In the genomic region with DNA sequence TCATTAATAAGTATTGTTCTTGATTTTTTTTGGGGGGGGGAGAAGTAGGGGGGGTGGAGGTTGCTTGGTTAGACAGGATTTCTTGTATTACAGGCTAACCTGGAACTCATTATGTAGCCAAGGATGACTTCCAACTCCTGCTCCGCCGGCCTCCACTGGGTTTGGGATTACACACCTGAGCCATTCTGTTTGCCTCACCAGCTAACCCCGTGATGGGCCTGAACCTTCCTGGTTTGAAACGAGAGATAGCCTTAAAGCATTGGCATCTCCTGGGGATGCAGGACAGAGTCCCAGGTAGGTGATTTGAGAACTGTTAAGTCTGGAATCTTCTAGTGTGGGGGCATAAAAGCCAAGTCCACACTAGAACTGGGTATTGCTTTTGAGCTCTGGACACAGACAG, we compare ENCODE assay signal across 11 mouse cellular contexts. TPM values are rescaled to one million over a fixed set of nuclear protein-coding genes. Genes with fewer than 3 reads are reported as not detected.
A peak's percentile ranks its signal among the peaks of the same experiment; 100 is the strongest.
DNase-seq lines count a peak whose midpoint lies in the region; ATAC-seq and TF ChIP-seq lines count a peak whose summit lies in the region.
"Had no signal": no experiment of that assay in that cellular context is flagged by ENCODE, and none has a peak within 500 bp of the region (broad histone marks: within the 10 kb centered on the region; RNA-seq: fewer than 3 reads in every experiment).

No protein-coding gene starts in this region.

- H3K4me3 ChIP-seq in embryonic facial prominence, embryonic 11.5 days (ENCODE audit: low read depth, low read length): no peak overlapping the region
- no peak overlapping the region; the same call in 1 of the 2 replicates for H3K4me3 ChIP-seq in embryonic facial prominence, embryonic 10.5 days
- H3K4me3 ChIP-seq in kidney, embryonic 15.5 days (replicated peaks): no peak overlapping the region
- H3K4me3 ChIP-seq in kidney, adult 2 months (ENCODE audit: insufficient read depth, low read depth, low read length): no peak overlapping the region
- no peak overlapping the region for H3K4me3 ChIP-seq in embryonic facial prominence, embryonic 13.5 days
- H3K4me3 ChIP-seq in limb, embryonic 14.5 days (replicated peaks; ENCODE audit: low read length): no peak overlapping the region; the same call in 1 of the 2 replicates
- H3K4me3 ChIP-seq in left cerebral cortex, adult 2 months: no peak overlapping the region

- ATAC-seq in embryonic facial prominence, embryonic 11.5 days (replicated peaks; ENCODE audit: insufficient number of reproducible peaks, low FRiP score, low TSS enrichment, low read depth): no peak
- ATAC-seq in kidney, embryonic 15.5 days (replicated peaks; ENCODE audit: low FRiP score): no peak
- ATAC-seq in embryonic facial prominence, embryonic 13.5 days (ENCODE audit: insufficient number of reproducible peaks, insufficient read depth, low FRiP score, low TSS enrichment, low read depth): no peak
- no peak for ATAC-seq in limb, embryonic 14.5 days (ENCODE audit: low FRiP score, low read depth)

- no peak overlapping the region for H3K9ac ChIP-seq in embryonic facial prominence, embryonic 11.5 days (replicated peaks; ENCODE audit: low read length)
- no peak overlapping the region for H3K9ac ChIP-seq in kidney, embryonic 15.5 days
- H3K9ac ChIP-seq in embryonic facial prominence, embryonic 13.5 days: no peak overlapping the region
- H3K9ac ChIP-seq in limb, embryonic 14.5 days (ENCODE audit: low read depth, low read length, severe bottlenecking): no peak overlapping the region

- no peak overlapping the region for H3K4me2 ChIP-seq in embryonic facial prominence, embryonic 11.5 days (ENCODE audit: low read depth, low read length)
- peak overlapping the region; percentile 59; the same call in 1 of the 2 replicates for H3K4me2 ChIP-seq in kidney, embryonic 15.5 days
- H3K4me2 ChIP-seq in embryonic facial prominence, embryonic 13.5 days: peak overlapping the region; percentile 58
- peak overlapping the region; percentile 49; the same call in 1 of the 2 replicates for H3K4me2 ChIP-seq in limb, embryonic 14.5 days (replicated peaks; ENCODE audit: low read depth, low read length, severe bottlenecking)

- no peak for TF ChIP-seq POLR2A in kidney, adult 2 months (IDR thresholded peaks at IDR 0.05; ENCODE audit: low read depth, low read length)
- no peak for TF ChIP-seq POLR2A in limb, embryonic 14.5 days (IDR thresholded peaks at IDR 0.05; ENCODE audit: borderline replicate concordance, extremely low read depth, insufficient read depth, insufficient read length)

- H3K4me1 ChIP-seq in embryonic facial prominence, embryonic 11.5 days (ENCODE audit: control insufficient read depth, insufficient read depth, low read length): peaks cover 5% of the 10 kb centered on the region; the same call in 1 of the 2 replicates
- H3K4me1 ChIP-seq in embryonic facial prominence, embryonic 10.5 days: peaks cover 41% of the 10 kb centered on the region
- peaks cover 41% of the 10 kb centered on the region for H3K4me1 ChIP-seq in kidney, embryonic 15.5 days
- H3K4me1 ChIP-seq in kidney, adult 2 months (ENCODE audit: control insufficient read depth, insufficient read depth, low read length): no peaks in the 10 kb centered on the region
- peaks cover 34% of the 10 kb centered on the region for H3K4me1 ChIP-seq in embryonic facial prominence, embryonic 13.5 days
- H3K4me1 ChIP-seq in limb, embryonic 14.5 days (ENCODE audit: control insufficient read depth, insufficient read depth, low read length): peaks cover 23% of the 10 kb centered on the region

- DNase-seq in embryonic facial prominence, embryonic 11.5 days (ENCODE audit: low spot score): peak; percentile 45
- no peak for DNase-seq in embryonic facial prominence, embryonic 10.5 days (ENCODE audit: low spot score)
- DNase-seq in kidney, adult 2 months: no peak
- no peak for DNase-seq in limb, embryonic 14.5 days (ENCODE audit: low spot score)
- no peak for DNase-seq in left cerebral cortex, adult 2 months (ENCODE audit: extremely low spot score in 1 of 2, low spot score in 2 of 2)
- DNase-seq in c-Kit-positive CD71-positive TER-119-positive erythroid progenitor cells, embryonic 14.5 days (ENCODE audit: low spot score): no peak
- DNase-seq: thymus, adult 18-20 months had no signal

- H3K36me3 ChIP-seq in embryonic facial prominence, embryonic 11.5 days (replicated peaks; ENCODE audit: control insufficient read depth, insufficient read depth, low read depth, low read length): no peaks in the 10 kb centered on the region
- no peaks in the 10 kb centered on the region for H3K36me3 ChIP-seq in embryonic facial prominence, embryonic 10.5 days (replicated peaks)
- no peaks in the 10 kb centered on the region for H3K36me3 ChIP-seq in kidney, embryonic 15.5 days
- H3K36me3 ChIP-seq in kidney, adult 2 months (ENCODE audit: control insufficient read depth, insufficient read depth, low read length): no peaks in the 10 kb centered on the region
- no peaks in the 10 kb centered on the region for H3K36me3 ChIP-seq in embryonic facial prominence, embryonic 13.5 days
- no peaks in the 10 kb centered on the region for H3K36me3 ChIP-seq in limb, embryonic 14.5 days (ENCODE audit: control insufficient read depth, insufficient read depth, low read length)

- WGBS in embryonic facial prominence, embryonic 11.5 days: 44% methylated on average over 4 of the region's 4 CpGs
- 49% methylated on average over 4 of the region's 4 CpGs for WGBS in embryonic facial prominence, embryonic 10.5 days
- 69% methylated on average over 4 of the region's 4 CpGs for WGBS in kidney, embryonic 15.5 days
- 83% methylated on average over 4 of the region's 4 CpGs for WGBS in kidney, adult 2 months
- WGBS in embryonic facial prominence, embryonic 13.5 days: 23% methylated on average over 4 of the region's 4 CpGs
- WGBS in limb, embryonic 14.5 days: 22% methylated on average over 4 of the region's 4 CpGs

- no peaks in the 10 kb centered on the region for H3K27me3 ChIP-seq in embryonic facial prominence, embryonic 11.5 days (ENCODE audit: control insufficient read depth, insufficient read depth, low read length)
- H3K27me3 ChIP-seq in embryonic facial prominence, embryonic 10.5 days (replicated peaks; ENCODE audit: low read depth, poor library complexity, severe bottlenecking): peaks cover 14% of the 10 kb centered on the region; the same call in 1 of the 2 replicates
- no peaks in the 10 kb centered on the region for H3K27me3 ChIP-seq in kidney, embryonic 15.5 days
- no peaks in the 10 kb centered on the region for H3K27me3 ChIP-seq in kidney, adult 2 months (replicated peaks; ENCODE audit: control insufficient read depth, insufficient read depth, low read length)
- no peaks in the 10 kb centered on the region for H3K27me3 ChIP-seq in embryonic facial prominence, embryonic 13.5 days
- no peaks in the 10 kb centered on the region for H3K27me3 ChIP-seq in limb, embryonic 14.5 days (ENCODE audit: control insufficient read depth, insufficient read depth, low read length)
- H3K27me3 ChIP-seq: megakaryocyte, embryonic 14.5 days had no signal

- no peak for TF ChIP-seq CTCF in kidney, adult 2 months (conservative IDR thresholded peaks at IDR 0.05; ENCODE audit: insufficient read depth, insufficient read length, low read depth, low read length)
- TF ChIP-seq CTCF in left cerebral cortex, adult 2 months (IDR thresholded peaks at IDR 0.05): no peak

- intact Hi-C loops in left cerebral cortex, adult 2 months (cut with DNase I): no loop called here

- H3K9me3 ChIP-seq in embryonic facial prominence, embryonic 11.5 days (replicated peaks; ENCODE audit: control insufficient read depth, low read length): no peaks in the 10 kb centered on the region
- no peaks in the 10 kb centered on the region for H3K9me3 ChIP-seq in embryonic facial prominence, embryonic 10.5 days
- no peaks in the 10 kb centered on the region for H3K9me3 ChIP-seq in kidney, embryonic 15.5 days (replicated peaks)
- no peaks in the 10 kb centered on the region for H3K9me3 ChIP-seq in embryonic facial prominence, embryonic 13.5 days
- no peaks in the 10 kb centered on the region for H3K9me3 ChIP-seq in limb, embryonic 14.5 days (ENCODE audit: control insufficient read depth, low read length)
- H3K9me3 ChIP-seq: megakaryocyte, embryonic 14.5 days had no signal

- H3K27ac ChIP-seq in embryonic facial prominence, embryonic 11.5 days (replicated peaks; ENCODE audit: low read depth, low read length): no peak overlapping the region
- no peak overlapping the region for H3K27ac ChIP-seq in embryonic facial prominence, embryonic 10.5 days (replicated peaks)
- 0 out of 2 replicates have a peak overlapping the region, but pooled peaks have one; percentile 83 for H3K27ac ChIP-seq in kidney, embryonic 15.5 days
- no peak overlapping the region for H3K27ac ChIP-seq in kidney, adult 2 months (ENCODE audit: insufficient read depth, low read depth, low read length)
- H3K27ac ChIP-seq in embryonic facial prominence, embryonic 13.5 days: peak overlapping the region; percentile 80
- peak overlapping the region; percentile 87 for H3K27ac ChIP-seq in limb, embryonic 14.5 days (replicated peaks; ENCODE audit: low read depth, low read length)
- no peak overlapping the region for H3K27ac ChIP-seq in left cerebral cortex, adult 2 months

RNA-seq across cellular contexts. Expression of gene Nanos3, which starts 8.1 kb away (rescaled TPM):
- polyA plus RNA-seq in embryonic facial prominence, embryonic 11.5 days (2014; fragmentation: Nextera tagmentation; extraction: Ambion mirVana): 3.9 and 4.7 TPM in 2 replicates
- polyA plus RNA-seq in embryonic facial prominence, embryonic 10.5 days (2016; fragmentation: Nextera tagmentation; extraction: Ambion mirVana): 2.4 and 3.5 TPM in 2 replicates
- polyA plus RNA-seq in kidney, embryonic 15.5 days (2015; fragmentation: Nextera tagmentation; extraction: Ambion mirVana): 3.6 and 4.7 TPM in 2 replicates
- 0.99 and 1.4 TPM in 2 replicates for polyA plus RNA-seq in kidney, adult 2 months (2012; rRNA removed)
- 2.9 and 5.2 TPM in 2 replicates for polyA plus RNA-seq in embryonic facial prominence, embryonic 13.5 days (2015; fragmentation: Nextera tagmentation; extraction: Ambion mirVana)
- polyA plus RNA-seq in limb, embryonic 14.5 days (2012; rRNA removed): 3.0 and 4.8 TPM in 2 replicates
- 5.4 and 5.8 TPM in 2 replicates for polyA plus RNA-seq in limb, embryonic 14.5 days (2014; fragmentation: Nextera tagmentation; extraction: Ambion mirVana)
- 1 to 10 TPM; 2.0 to 3.0 TPM for total RNA-seq in left cerebral cortex, adult 2 months (2021)
- polyA plus RNA-seq: erythroblast, embryonic 14.5 days had no signal

RNA-seq across cellular contexts. Expression of gene Zswim4, which starts 43.7 kb away (rescaled TPM):
- 15.3 and 16.9 TPM in 2 replicates for polyA plus RNA-seq in embryonic facial prominence, embryonic 11.5 days (2014; fragmentation: Nextera tagmentation; extraction: Ambion mirVana)
- 37.2 and 41.7 TPM in 2 replicates for polyA plus RNA-seq in embryonic facial prominence, embryonic 10.5 days (2016; fragmentation: Nextera tagmentation; extraction: Ambion mirVana)
- polyA plus RNA-seq in kidney, embryonic 15.5 days (2015; fragmentation: Nextera tagmentation; extraction: Ambion mirVana): 16.6 and 17.3 TPM in 2 replicates
- polyA plus RNA-seq in kidney, adult 2 months (2012; rRNA removed): 9.2 and 10.0 TPM in 2 replicates
- 19.6 and 22.6 TPM in 2 replicates for polyA plus RNA-seq in embryonic facial prominence, embryonic 13.5 days (2015; fragmentation: Nextera tagmentation; extraction: Ambion mirVana)
- polyA plus RNA-seq in limb, embryonic 14.5 days (2012; rRNA removed): 23.8 and 35.1 TPM in 2 replicates
- 13.9 and 17.1 TPM in 2 replicates for polyA plus RNA-seq in limb, embryonic 14.5 days (2014; fragmentation: Nextera tagmentation; extraction: Ambion mirVana)
- 10 to 100 TPM; 15.1 to 17.8 TPM for total RNA-seq in left cerebral cortex, adult 2 months (2021)

RNA-seq across cellular contexts. Expression of gene 4930432K21Rik, which starts 45.3 kb away (rescaled TPM):
- polyA plus RNA-seq in embryonic facial prominence, embryonic 11.5 days (2014; fragmentation: Nextera tagmentation; extraction: Ambion mirVana): 0.53 and 0.67 TPM in 2 replicates
- polyA plus RNA-seq in embryonic facial prominence, embryonic 10.5 days (2016; fragmentation: Nextera tagmentation; extraction: Ambion mirVana): 1.5 and 1.8 TPM in 2 replicates
- polyA plus RNA-seq in kidney, embryonic 15.5 days (2015; fragmentation: Nextera tagmentation; extraction: Ambion mirVana): 1.7 and 2.0 TPM in 2 replicates
- polyA plus RNA-seq in kidney, adult 2 months (2012; rRNA removed): 0.63 and 0.92 TPM in 2 replicates
- 1.4 and 1.8 TPM in 2 replicates for polyA plus RNA-seq in embryonic facial prominence, embryonic 13.5 days (2015; fragmentation: Nextera tagmentation; extraction: Ambion mirVana)
- 1.7 TPM in 2 replicates for polyA plus RNA-seq in limb, embryonic 14.5 days (2012; rRNA removed)
- polyA plus RNA-seq in limb, embryonic 14.5 days (2014; fragmentation: Nextera tagmentation; extraction: Ambion mirVana): 0.44 and 0.72 TPM in 2 replicates
- 1 to 10 TPM; 2.0 to 2.8 TPM for total RNA-seq in left cerebral cortex, adult 2 months (2021)
- polyA plus RNA-seq: erythroblast, embryonic 14.5 days had no signal

RNA-seq across cellular contexts. Expression of gene Cc2d1a, which starts 45.4 kb away (rescaled TPM):
- 9.5 and 10.0 TPM in 2 replicates for polyA plus RNA-seq in embryonic facial prominence, embryonic 11.5 days (2014; fragmentation: Nextera tagmentation; extraction: Ambion mirVana)
- polyA plus RNA-seq in embryonic facial prominence, embryonic 10.5 days (2016; fragmentation: Nextera tagmentation; extraction: Ambion mirVana): 20.4 and 21.0 TPM in 2 replicates
- polyA plus RNA-seq in kidney, embryonic 15.5 days (2015; fragmentation: Nextera tagmentation; extraction: Ambion mirVana): 22.0 and 28.7 TPM in 2 replicates
- 24.1 and 26.0 TPM in 2 replicates for polyA plus RNA-seq in kidney, adult 2 months (2012; rRNA removed)
- 28.2 and 30.7 TPM in 2 replicates for polyA plus RNA-seq in embryonic facial prominence, embryonic 13.5 days (2015; fragmentation: Nextera tagmentation; extraction: Ambion mirVana)
- polyA plus RNA-seq in limb, embryonic 14.5 days (2012; rRNA removed): 30.9 and 34.3 TPM in 2 replicates
- 21.6 and 22.9 TPM in 2 replicates for polyA plus RNA-seq in limb, embryonic 14.5 days (2014; fragmentation: Nextera tagmentation; extraction: Ambion mirVana)
- total RNA-seq in left cerebral cortex, adult 2 months (2021): 10 to 100 TPM; 49.9 to 52.2 TPM

RNA-seq across cellular contexts. Expression of gene D8Ertd738e, which starts 56.4 kb away (rescaled TPM):
- 322 and 340 TPM in 2 replicates for polyA plus RNA-seq in embryonic facial prominence, embryonic 11.5 days (2014; fragmentation: Nextera tagmentation; extraction: Ambion mirVana)
- 409 and 427 TPM in 2 replicates for polyA plus RNA-seq in embryonic facial prominence, embryonic 10.5 days (2016; fragmentation: Nextera tagmentation; extraction: Ambion mirVana)
- polyA plus RNA-seq in kidney, embryonic 15.5 days (2015; fragmentation: Nextera tagmentation; extraction: Ambion mirVana): 336 and 355 TPM in 2 replicates
- polyA plus RNA-seq in kidney, adult 2 months (2012; rRNA removed): 216 and 246 TPM in 2 replicates
- polyA plus RNA-seq in embryonic facial prominence, embryonic 13.5 days (2015; fragmentation: Nextera tagmentation; extraction: Ambion mirVana): 318 and 344 TPM in 2 replicates
- polyA plus RNA-seq in limb, embryonic 14.5 days (2012; rRNA removed): 173 and 221 TPM in 2 replicates
- 374 and 380 TPM in 2 replicates for polyA plus RNA-seq in limb, embryonic 14.5 days (2014; fragmentation: Nextera tagmentation; extraction: Ambion mirVana)
- total RNA-seq in left cerebral cortex, adult 2 months (2021): 100 to 1,000 TPM; 124 to 140 TPM

Comparison
In these comparisons a context has a peak if more than half of its experiments do, and no peak if none do; other contexts are left out.
1. H3K27ac ChIP-seq: peak in kidney, embryonic 15.5 days (single experiment), embryonic facial prominence, embryonic 13.5 days (single experiment) and limb, embryonic 14.5 days (single experiment); none in embryonic facial prominence, embryonic 11.5 days (single experiment), embryonic facial prominence, embryonic 10.5 days (single experiment), kidney, adult 2 months (single experiment) and left cerebral cortex, adult 2 months (single experiment).